Mouse (Mus musculus) gastrocnemius, postnatal 25 days (tissue): ENCODE data around the gene Clstn2. TPM values are rescaled to one million over a fixed set of nuclear protein-coding genes. Genes with fewer than 3 reads are reported as not detected.

Source experiments
- DNase-seq: peaks from one replicate; pipeline ENCODE4 v3.0.0; 2022
- total RNA-seq, 2 experiments: library from RNA; stranded (reverse); gene quantifications; 1 replicate in 1 of 2; 2 replicates in 1 of 2; pipeline ENCODE4 v1.2.3; 2021

Clstn2 gene
- total RNA-seq, 2 experiments from 2014 or later = 1.4 to 1.6 TPM

- DNase-seq = no peak
Observed at GRCm38 (mm10) chr9:97460452-97460851, 572.5 kb downstream of the Clstn2 start.

GRCm38 (mm10) chr9:97459745-97460144, 573.2 kb downstream of the Clstn2 start:
- no peak for DNase-seq

- no peak for DNase-seq
Observed at GRCm38 (mm10) chr9:97449316-97450050, 583.5 kb downstream of the Clstn2 start.

GRCm38 (mm10) chr9:97439872-97440636, 592.9 kb downstream of the Clstn2 start:
- DNase-seq = no peak

DNA sequence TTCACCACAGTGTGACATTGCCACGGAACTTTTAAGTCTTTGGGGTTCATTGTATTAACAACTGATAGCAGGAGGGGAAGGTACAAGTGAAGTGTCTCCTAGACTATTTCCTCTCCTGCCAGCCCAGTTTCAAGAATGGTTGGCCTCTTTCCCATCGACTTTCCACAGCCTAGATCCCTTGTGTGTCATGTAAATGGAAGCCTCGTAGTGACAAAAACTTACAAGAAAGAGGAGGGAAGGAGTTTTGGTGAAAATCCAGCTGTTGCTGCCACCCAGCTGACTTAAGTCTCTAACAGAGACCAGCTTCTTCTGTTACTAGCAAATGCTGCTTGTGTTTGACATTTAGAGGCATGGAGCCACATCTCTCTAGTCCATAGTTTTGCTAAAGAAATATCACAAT, 598.3 kb downstream of the Clstn2 start:
- no peak for DNase-seq

DNA sequence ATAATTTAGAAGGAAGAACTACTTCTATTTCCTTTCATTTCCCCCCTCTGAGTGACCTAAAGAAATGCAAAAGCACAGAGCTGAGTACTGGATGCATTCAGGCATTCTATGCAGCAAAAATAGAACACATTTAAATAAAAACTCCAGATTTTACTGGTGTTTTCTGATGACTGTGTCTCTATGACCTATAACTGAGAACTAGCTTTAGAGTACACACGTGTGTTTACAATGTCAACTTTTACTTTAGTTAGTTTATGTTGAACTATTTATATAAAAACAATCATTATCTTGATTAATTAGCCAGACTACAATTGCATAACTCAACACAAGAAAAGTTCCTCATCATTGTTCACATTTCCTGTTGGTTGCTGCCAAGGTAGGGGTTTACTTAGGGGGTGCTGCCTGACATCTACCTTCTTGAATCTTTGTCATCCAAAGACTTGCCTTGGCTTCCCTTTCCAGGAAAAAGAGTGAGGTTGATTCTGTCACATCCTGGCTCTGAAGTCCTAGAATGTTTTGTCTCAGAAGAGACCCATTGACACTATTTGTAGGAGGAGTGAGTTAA, 603.0 kb downstream of the Clstn2 start:
- DNase-seq = no peak

DNA sequence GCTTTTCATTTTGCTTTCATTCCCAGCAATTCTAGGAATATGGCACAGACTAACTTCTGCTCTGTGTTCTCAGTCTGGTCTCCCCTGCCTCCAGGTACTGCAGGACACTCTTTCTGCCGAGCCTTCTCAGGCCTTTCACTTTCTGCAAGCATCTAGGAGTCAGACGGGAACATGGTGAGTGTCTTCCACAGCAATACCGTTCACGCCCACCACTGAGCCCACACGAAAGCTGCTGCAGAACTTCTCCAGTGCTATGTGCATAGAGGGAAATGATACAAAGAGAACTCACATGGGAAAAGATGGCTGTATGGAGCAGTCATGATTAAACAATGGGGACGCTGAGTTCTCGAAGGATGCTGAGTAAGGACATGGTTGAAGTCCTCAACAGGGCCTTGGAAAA, 604.9 kb downstream of the Clstn2 start:
- DNase-seq = no peak

GRCm38 (mm10) chr9:97420896-97421295, 612.1 kb downstream of the Clstn2 start:
- DNase-seq = no peak

DNA sequence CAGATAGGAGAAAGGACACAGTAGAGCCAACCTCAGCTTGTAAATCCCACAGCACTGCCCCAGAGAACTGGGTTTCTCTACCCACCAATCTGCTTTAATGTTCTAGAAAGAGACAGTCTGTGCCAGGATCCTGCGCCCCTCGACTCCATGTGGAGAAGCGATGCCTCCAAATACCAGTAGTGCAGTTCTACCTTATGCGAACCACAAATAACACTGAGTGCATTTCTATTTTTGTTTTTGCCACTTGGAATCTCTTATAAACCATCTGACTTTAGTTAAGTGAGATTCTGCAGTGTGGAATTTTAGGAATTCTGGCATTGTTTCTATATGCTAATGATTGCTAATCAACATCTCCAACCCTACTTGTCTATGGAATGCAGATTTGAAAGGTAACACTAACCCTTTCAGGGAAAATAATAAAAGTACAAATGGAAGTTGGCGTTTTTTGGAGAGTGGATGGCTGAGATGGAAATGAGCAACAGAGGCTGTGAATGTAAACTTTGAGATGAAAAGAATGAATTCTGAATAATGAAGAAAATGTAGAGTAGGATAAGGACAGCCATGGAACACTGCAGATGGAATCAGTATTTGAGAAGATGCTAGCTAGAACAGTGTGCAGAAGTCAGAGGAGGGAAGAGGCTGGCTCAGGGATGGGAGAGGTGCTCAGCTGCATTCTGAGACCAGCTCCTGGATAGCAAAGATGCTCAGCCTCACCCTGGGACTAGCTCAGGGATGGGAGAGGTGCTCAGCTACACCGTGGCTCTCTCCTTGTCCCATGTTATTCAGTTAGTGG, 617.9 kb downstream of the Clstn2 start:
- no peak for DNase-seq

GRCm38 (mm10) chr9:97408142-97408541, 624.8 kb downstream of the Clstn2 start:
- no peak for DNase-seq
